Mouse (Mus musculus) kidney, postnatal 25 days (tissue): ENCODE results near the gene Shb.
"Not testable (repeated sequence)": the region's sequence is repeated elsewhere in the genome, so short reads cannot be mapped to it uniquely, and the experiment has no call there.

Source experiments
- DNase-seq, 2 experiments: peaks; one replicate each; pipeline ENCODE4 v3.0.0; 2021; ENCODE audit warnings: mixed read lengths in 2 of 2

Shb gene

DNA sequence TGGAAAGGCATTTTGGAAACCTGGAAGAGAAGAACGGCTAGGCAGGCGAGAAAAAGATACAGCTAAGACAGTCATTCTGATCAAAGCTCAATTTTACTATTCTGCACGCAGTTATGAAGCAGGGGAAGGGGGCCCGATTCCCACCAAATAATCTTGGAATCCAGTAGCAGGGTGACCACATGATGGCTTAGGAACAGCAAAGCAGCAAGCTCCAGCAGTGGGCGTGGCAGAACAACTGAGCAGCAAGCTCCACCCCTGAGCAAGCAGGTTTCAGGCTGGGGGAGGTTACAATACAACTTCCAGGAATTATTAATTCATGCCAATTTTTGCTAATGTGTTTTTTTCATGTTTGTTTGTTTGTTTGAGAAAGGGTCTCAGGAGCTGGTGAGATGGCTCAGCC lies 145.0 kb downstream of the Shb start:
- DNase-seq: not testable (repeated sequence)

- DNase-seq: not testable (repeated sequence)
Measured at GRCm38 (mm10) chr4:45382133-45382532, 150.1 kb downstream of the Shb start.

GRCm38 (mm10) chr4:45380903-45381580 lies 151.2 kb downstream of the Shb start:
- DNase-seq: peak in 1 of 2 experiments; percentile 58

DNA sequence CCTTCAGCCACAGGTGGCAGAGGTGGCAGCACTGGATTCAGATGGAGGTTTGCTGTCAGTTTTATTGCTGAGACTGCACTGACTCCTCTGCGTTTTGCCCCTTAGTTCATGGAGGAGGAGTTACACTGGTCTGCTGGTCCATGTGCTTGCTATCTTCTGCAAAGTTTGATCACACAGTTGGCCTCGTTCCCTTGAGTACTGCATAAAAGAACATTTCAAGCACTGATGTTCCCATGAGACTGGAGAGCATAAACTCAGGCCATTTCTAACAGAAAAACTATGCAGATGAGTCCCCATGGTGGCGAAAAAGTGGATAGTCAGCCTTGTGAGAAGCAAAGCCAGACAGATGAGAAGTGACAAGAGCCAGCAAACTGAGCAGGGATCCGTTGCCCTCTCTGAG lies 155.7 kb downstream of the Shb start:
- DNase-seq: no peak

GRCm38 (mm10) chr4:45374879-45375278 lies 157.4 kb downstream of the Shb start:
- peak in 1 of 2 experiments; percentile 52 for DNase-seq
